Mouse (Mus musculus): Measurements from ENCODE around the gene Apol7a. TPM values are rescaled to one million over a fixed set of nuclear protein-coding genes. Genes with fewer than 3 reads are reported as not detected.

Apol7a gene
- polyA plus RNA-seq, 1 experiment from 2014 or later, result not detected

DNA sequence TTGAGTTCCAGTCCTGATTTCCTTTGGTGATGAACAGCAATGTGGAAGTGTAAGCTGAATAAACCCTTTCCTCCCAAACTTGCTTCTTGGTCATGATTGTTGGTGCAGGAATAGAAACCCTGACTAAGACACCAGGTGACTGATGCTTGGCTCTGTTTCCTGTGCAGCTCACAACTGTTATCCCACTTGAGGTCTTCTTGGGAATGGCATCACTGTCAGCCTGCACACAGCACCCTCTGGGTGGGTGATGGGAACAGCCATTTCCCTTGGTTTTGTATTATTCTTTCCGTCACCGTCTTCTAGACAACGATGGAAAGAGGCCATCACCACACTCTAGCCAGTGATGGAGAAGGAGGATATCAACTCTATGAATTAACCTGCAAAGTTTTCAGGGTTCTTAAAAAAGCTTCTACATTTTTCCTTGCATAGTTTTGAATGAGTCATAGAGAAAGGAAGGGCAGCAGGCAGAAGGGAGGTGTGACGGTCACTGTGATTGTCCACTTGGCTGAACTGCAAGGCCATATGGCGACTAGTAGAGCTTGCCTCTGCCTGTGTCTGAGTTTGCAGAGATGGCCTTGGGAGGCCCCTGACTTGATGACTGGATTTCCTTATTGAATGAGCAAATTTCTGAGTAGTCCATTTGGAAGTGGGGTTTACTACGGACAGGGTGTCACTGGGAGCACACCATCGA lies 14.4 kb downstream of the Apol7a start:
- Histone ChIP-seq H3K4me3 (ENCODE audit: inconsistent target) (no peak overlapping the region), H3K79me2 (ENCODE audit: inconsistent target) (no peaks in the 10 kb centered on the region), H3K27ac (no peak overlapping the region), H3K36me3 (ENCODE audit: inconsistent target) (no peaks in the 10 kb centered on the region)
- WGBS (ENCODE audit: missing documents), result 94% methylated on average over 7 of the region's 7 CpGs

DNA sequence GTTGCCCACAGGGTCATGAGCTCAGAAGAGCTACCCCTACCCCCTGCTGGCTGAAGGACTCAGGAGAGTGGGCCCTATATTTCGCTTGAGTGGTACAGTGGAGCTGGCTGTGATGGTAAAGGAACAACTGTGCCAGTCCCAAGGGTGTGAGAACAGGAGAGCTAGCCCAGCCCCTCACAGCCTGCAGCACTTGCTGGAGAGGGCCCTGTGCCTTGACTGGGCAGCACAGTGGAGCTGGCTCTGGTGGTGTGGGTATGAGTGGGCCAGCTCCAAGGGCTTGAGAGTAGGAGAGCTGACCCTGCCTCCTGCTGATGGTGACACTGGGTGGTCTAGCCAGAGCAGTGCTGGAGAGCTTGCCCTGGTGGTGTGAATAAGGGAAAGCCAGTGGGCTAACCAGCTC lies 16.0 kb downstream of the Apol7a start:
- Histone ChIP-seq H3K36me3 (ENCODE audit: inconsistent target) (no peaks in the 10 kb centered on the region), H3K4me3 (ENCODE audit: inconsistent target) (no peak overlapping the region), H3K27ac (no peak overlapping the region), H3K79me2 (ENCODE audit: inconsistent target) (no peaks in the 10 kb centered on the region)
- 60% methylated on average over 1 of the region's 1 CpGs for WGBS (ENCODE audit: missing documents)

DNA sequence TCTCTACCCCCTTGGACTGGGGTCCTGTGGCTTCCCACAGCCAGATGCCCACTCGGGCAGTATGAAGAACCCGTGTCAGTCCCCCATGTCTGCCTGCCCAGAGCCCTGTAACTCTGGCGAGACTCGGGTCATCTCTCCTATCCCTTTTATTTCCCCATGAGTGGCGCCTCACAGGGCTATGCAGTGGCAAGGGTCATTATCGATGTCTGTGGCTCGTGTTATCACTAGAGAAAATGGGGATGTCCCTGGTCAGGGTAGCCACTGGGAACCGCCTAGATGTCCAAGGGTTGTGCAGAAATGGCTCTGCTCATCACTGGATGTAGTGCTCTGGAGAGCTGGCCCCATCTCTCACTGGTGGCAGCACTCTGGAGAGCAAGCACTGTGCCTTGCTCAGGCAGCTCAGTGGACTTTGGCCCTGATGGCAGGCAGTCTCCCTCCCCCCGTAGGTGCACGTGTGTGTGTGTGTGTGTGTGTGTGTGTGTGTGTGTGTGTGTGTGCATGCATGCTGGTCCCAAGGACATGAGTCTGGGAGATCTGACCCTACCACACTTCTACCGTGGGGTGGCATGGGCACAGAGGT lies 16.5 kb downstream of the Apol7a start:
- Histone ChIP-seq H3K79me2 (ENCODE audit: inconsistent target) (no peaks in the 10 kb centered on the region), H3K4me3 (ENCODE audit: inconsistent target) (no peak overlapping the region), H3K36me3 (ENCODE audit: inconsistent target) (no peaks in the 10 kb centered on the region), H3K27ac (no peak overlapping the region)
- 79% methylated on average over 11 of the region's 11 CpGs for WGBS (ENCODE audit: missing documents)

DNA sequence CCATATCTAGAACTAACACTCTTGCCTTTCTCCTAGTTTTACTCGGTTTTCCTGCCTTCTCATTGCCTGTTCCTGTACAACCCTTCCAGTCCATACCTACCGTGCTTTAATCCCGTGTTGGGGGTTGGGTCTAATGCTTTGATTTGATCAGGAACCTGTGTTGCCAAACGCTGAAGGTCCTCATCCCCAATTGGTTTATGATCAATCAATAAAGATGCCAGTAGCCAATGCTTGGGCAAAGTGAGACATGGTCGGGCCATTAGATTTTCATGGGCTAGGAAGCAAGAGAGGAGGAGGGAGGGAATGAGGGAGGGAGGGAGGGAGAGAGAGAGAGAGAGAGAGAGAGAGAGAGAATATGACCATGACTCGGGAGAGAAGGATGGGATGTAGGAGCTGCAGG lies 17.4 kb downstream of the Apol7a start:
- no peak overlapping the region for H3K4me3 ChIP-seq (ENCODE audit: inconsistent target)
- no peak overlapping the region for H3K27ac ChIP-seq
- WGBS (ENCODE audit: missing documents), result 87% methylated on average over 6 of the region's 6 CpGs
- H3K79me2 ChIP-seq (ENCODE audit: inconsistent target), result no peaks in the 10 kb centered on the region
- H3K36me3 ChIP-seq (ENCODE audit: inconsistent target), result no peaks in the 10 kb centered on the region

DNA sequence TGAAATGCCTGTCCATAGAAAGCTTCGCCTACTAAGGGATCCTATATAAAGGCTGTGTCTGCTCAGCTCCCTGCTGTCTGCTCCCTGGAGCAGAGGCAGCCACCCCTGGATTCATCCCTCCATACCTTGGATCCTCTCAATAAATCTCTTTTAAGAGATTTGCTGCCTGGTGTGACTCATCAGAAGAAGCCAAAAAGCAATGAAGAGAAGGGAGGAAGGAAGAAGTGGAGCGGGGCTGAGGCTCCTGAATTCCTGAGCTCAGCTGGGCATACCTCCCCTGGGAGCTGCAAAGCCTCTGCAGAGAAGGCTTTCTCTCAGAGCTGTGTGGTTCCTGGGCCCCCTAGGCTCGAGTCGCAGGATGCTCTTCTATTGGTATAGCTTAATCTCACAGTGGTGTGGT lies 19.0 kb downstream of the Apol7a start:
- 55% methylated on average over 4 of the region's 4 CpGs for WGBS (ENCODE audit: missing documents)
- Histone ChIP-seq H3K27ac (no peak overlapping the region), H3K36me3 (ENCODE audit: inconsistent target) (no peaks in the 10 kb centered on the region), H3K79me2 (ENCODE audit: inconsistent target) (no peaks in the 10 kb centered on the region), H3K4me3 (ENCODE audit: inconsistent target) (no peak overlapping the region)

DNA sequence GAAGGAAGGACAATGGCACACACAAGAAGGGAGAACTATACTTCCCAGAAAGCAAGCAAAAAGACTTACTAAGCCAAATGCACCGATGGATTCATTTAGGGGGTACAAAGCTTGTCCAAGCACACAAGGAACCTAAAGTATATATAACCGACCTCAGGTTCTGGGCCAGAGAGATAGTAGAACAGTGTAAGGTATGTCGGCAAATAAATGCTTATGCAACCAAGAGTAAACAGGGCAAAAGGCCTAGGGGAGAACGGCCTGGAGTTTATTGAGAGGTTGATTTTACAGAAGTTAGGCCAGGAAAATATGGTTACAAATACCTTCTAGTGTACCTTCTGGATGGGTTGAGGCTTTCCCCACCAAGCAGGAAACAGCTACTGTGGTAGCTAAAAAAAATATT lies 21.5 kb downstream of the Apol7a start:
- H3K79me2 ChIP-seq (ENCODE audit: inconsistent target), result no peaks in the 10 kb centered on the region
- no peak overlapping the region for H3K4me3 ChIP-seq (ENCODE audit: inconsistent target)
- no peaks in the 10 kb centered on the region for H3K36me3 ChIP-seq (ENCODE audit: inconsistent target)
- WGBS (ENCODE audit: missing documents), result 85% methylated on average over 4 of the region's 4 CpGs
- H3K27ac ChIP-seq, result no peak overlapping the region

DNA sequence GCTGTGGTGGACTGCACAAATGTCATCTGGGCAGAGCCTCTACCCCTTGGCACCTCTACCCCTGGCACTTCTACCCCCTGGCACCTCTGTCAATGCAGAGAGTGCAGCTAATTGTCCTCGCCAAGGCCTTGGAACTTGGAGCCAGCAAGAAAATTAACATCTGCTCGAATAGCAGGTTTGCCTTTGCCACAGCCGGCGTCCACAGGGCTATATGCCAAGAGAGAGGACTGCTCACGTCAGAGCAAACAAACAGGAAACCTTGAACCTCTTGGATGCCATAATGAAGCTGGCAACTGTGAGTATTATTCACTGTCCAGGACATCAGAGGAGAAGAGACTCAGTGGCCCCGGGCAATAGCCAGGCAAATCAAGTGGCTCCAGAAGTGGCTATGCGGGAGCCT lies 22.0 kb downstream of the Apol7a start:
- WGBS (ENCODE audit: missing documents), result 95% methylated on average over 7 of the region's 7 CpGs
- H3K4me3 ChIP-seq (ENCODE audit: inconsistent target), result no peak overlapping the region
- H3K27ac ChIP-seq, result no peak overlapping the region
- no peaks in the 10 kb centered on the region for H3K79me2 ChIP-seq (ENCODE audit: inconsistent target)
- no peaks in the 10 kb centered on the region for H3K36me3 ChIP-seq (ENCODE audit: inconsistent target)

DNA sequence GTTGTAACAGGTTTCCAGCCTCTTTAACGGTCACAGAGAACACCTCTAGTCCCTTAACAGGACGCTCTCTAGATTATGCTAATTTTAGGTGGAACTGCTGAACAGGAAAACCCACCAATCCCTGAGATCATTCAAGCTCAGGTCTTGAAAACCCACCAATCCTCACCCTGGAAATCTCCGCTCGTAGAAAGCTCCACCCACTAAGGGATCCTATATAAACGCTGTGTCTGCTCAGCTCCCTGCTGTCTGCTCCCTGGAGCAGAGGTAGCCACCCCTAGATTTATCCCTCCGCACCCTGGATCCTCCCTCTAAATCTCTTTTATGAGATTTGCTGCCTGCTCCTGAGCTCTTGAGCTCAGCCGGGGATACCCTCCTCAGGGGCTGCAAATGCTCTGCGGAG lies 28.3 kb downstream of the Apol7a start:
- no peaks in the 10 kb centered on the region for H3K36me3 ChIP-seq (ENCODE audit: inconsistent target)

DNA sequence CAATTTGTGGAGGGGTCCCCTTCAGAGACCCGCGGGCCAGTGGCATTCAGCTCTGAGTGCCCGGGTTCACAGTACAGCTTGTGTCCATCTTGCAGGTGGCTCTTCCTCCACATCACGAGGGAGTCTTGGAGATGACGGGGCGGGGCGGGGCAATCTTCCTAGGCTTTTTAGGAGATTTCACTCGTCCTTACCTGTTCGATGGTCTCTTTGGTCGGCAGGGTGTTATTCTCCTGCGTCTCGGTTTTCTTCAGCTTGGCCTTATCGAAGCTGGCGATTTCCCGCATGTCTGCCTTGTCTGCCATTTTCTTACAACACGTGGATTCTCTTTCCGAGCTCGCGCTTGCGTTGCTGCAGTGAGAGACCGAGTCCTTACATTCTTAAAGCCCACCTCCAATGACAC lies 28.9 kb downstream of the Apol7a start:
- Histone ChIP-seq H3K4me3 (ENCODE audit: inconsistent target) (no peak overlapping the region), H3K36me3 (ENCODE audit: inconsistent target) (no peaks in the 10 kb centered on the region)
- 92% methylated on average over 20 of the region's 21 CpGs for WGBS (ENCODE audit: missing documents)

More for the DNA sequence above, 28.3 kb downstream of the Apol7a start:
- Histone ChIP-seq H3K79me2 (ENCODE audit: inconsistent target) (no peaks in the 10 kb centered on the region), H3K4me3 (ENCODE audit: inconsistent target) (no peak overlapping the region), H3K27ac (no peak overlapping the region)
- 94% methylated on average over 8 of the region's 8 CpGs for WGBS (ENCODE audit: missing documents)

DNA sequence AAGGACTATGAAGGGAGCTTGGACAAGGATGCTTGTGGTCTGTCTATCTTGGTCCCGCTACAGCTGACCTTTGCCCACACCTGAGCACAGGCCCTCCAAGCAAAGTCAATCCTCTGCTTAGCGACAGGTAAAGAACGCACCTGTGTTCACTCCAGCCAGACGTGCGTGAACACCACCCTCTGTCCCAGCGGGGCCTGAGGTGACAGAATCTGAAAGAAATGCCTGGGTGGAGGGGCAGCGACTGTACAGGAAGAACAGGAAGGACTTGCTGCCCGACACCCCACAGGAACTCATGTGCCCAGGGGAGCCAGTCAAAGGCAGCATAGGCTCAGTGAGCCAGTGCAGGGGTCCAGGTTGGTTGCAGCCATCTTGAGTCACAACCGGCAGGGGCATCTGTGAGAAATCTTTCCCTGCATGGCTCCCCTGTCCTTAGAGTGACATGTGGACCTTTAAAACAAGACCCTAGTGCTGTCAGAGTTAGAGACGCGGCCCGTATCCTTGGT lies 30.0 kb downstream of the Apol7a start:
- WGBS (ENCODE audit: missing documents), result 77% methylated on average over 12 of the region's 12 CpGs
- Histone ChIP-seq H3K4me3 (ENCODE audit: inconsistent target) (no peak overlapping the region), H3K27ac (no peak overlapping the region), H3K79me2 (ENCODE audit: inconsistent target) (no peaks in the 10 kb centered on the region), H3K36me3 (ENCODE audit: inconsistent target) (no peaks in the 10 kb centered on the region)

More for the DNA sequence above, 28.9 kb downstream of the Apol7a start:
- no peak overlapping the region for H3K27ac ChIP-seq
- H3K79me2 ChIP-seq (ENCODE audit: inconsistent target), result no peaks in the 10 kb centered on the region

DNA sequence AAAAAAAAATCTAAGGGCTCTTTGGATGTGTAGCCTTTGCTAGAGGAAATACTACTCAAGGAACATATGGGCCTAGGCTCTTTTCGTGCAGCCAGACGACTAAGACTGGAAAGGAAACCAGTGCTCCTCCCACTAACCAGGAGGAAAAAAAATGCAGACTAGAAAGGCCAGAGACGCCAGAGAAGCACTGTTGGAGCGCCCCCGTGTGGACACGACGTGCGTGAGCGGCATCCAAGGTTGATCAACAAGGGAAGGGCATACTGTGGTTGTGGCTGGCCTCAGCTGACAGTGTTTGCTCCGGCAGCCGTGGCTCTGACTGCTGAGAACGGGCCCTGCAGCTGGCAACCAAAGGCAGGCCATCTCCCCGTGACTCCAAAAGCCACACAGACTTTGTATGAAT lies 30.8 kb downstream of the Apol7a start:
- Histone ChIP-seq H3K4me3 (ENCODE audit: inconsistent target) (no peak overlapping the region), H3K36me3 (ENCODE audit: inconsistent target) (no peaks in the 10 kb centered on the region), H3K27ac (no peak overlapping the region), H3K79me2 (ENCODE audit: inconsistent target) (no peaks in the 10 kb centered on the region)
- WGBS (ENCODE audit: missing documents), result 3% methylated on average over 13 of the region's 13 CpGs

DNA sequence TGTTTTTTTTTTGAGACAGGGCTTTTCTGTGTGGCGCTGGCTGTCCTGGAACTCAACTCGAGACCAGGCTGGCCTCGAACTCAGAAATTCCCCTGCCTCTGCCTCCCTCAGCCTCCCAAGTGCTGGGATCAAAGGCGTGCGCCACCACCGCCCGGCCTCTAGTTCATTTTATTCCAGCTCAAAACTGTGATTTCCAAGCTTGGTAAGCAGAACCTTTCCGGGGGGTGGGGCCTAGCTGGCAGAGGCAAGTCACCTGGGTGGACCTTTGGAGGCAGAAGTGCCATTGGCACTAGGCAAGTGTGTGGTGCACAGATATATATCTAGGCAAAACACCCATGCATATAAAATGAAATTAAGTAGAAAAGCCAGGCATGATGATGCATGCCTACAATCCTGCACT lies 31.4 kb downstream of the Apol7a start:
- no peaks in the 10 kb centered on the region for H3K79me2 ChIP-seq (ENCODE audit: inconsistent target)
- WGBS (ENCODE audit: missing documents), result 14% methylated on average over 5 of the region's 8 CpGs
- no peak overlapping the region for H3K4me3 ChIP-seq (ENCODE audit: inconsistent target)
- H3K36me3 ChIP-seq (ENCODE audit: inconsistent target), result no peaks in the 10 kb centered on the region
- H3K27ac ChIP-seq, result no peak overlapping the region

DNA sequence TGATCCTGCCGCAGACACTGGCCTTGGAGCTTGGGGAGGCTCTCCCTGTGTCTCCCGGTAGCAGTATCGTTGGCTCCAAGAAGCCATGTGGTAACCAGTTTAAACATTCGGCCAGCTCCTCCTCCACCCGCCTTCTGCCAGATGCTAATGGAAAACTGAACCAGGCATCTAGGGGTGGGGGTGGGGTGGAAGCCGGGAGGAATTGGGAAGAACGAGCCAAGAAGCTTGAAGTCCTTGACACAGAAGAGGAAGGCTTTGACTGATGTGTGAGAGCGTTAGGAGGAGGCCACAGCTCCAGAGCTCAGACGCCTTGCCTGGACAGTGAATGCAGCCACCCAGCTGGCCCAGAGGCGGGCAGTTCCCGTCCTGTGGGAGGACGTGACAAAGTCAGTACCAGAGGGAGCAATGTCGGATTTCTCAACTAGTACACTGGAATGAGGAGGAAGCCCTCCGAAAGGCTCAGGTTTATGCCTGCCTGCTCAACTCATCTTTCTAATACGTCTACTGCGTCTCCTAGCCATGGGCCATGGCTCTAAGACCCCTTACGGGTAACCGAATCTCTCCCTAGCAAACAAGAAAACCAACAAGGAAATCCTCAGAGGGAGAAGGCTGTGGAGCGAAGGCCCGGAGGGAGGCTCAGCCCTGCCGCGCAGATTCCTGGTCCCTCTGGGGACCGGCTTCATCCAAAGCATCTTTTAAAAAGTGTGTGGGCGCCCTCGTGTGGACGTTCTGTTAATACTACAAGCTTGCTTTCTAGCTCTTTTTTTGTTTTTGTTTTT lies 32.0 kb downstream of the Apol7a start:
- H3K27ac ChIP-seq, result no peak overlapping the region
- no peaks in the 10 kb centered on the region for H3K79me2 ChIP-seq (ENCODE audit: inconsistent target)
- 13% methylated on average over 26 of the region's 26 CpGs for WGBS (ENCODE audit: missing documents)
- H3K36me3 ChIP-seq (ENCODE audit: inconsistent target), result no peaks in the 10 kb centered on the region
- no peak overlapping the region for H3K4me3 ChIP-seq (ENCODE audit: inconsistent target)

DNA sequence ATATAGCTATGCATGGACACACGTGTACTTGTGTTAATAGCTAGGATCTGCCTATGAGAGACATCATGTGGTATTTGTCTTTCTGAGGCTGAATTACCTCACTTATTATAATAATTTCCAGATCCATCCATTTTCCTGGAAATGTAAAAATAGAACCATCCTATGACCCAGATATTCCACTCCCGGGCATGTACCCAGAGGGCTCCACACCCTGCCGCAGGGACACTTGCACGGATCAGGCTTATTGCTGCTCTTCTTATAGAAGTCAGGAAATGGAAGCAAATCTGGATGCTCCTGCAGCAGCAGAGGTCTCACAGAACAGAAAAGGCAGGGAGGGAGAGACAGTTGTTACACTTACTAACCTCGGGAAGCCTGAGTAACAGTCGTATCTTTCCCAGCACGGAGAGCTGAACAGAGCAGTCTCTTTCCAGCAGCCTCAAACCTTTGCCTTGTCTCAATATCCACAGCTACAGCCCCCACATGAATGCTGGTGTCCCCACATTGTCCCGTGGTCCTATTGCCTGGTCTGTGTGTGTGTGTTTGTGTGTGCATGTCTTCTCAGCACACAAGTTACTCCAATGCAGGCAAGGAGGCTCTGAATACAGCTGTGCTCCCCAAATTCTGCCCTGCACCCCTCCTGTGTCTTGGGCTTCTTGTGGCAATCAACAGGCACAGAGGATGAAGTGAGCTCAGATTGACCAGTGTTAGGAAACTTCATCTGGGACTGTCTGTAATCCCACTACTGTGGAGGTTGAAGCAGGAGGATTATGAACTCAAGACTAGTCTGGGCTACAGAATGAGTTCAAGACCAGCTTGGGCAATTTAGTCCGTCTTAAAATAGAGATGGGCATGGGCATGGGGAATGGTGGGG lies 33.0 kb downstream of the Apol7a start:
- Histone ChIP-seq H3K36me3 (ENCODE audit: inconsistent target) (no peaks in the 10 kb centered on the region), H3K4me3 (ENCODE audit: inconsistent target) (no peak overlapping the region), H3K79me2 (ENCODE audit: inconsistent target) (no peaks in the 10 kb centered on the region), H3K27ac (no peak overlapping the region)
- 76% methylated on average over 9 of the region's 9 CpGs for WGBS (ENCODE audit: missing documents)
